Mouse (Mus musculus) kidney, adult 2 months (tissue): ENCODE data around the gene Gck.

Source experiments
- CTCF ChIP-seq: fragments of 200-500 bp; conservative IDR thresholded peaks from 2 replicates; pipeline ENCODE4 v1.5.1; 2011; ENCODE audit warnings: low read depth, mild to moderate bottlenecking, control low read depth, low read length, moderate library complexity, mixed read lengths; ENCODE audit not compliant: insufficient read depth, insufficient read length
- POLR2A ChIP-seq: fragments of 200-500 bp; IDR thresholded peaks from one replicate; pipeline ENCODE4 v1.6.1; 2011; ENCODE audit warnings: low read depth, low read length, control low read depth

DNA sequence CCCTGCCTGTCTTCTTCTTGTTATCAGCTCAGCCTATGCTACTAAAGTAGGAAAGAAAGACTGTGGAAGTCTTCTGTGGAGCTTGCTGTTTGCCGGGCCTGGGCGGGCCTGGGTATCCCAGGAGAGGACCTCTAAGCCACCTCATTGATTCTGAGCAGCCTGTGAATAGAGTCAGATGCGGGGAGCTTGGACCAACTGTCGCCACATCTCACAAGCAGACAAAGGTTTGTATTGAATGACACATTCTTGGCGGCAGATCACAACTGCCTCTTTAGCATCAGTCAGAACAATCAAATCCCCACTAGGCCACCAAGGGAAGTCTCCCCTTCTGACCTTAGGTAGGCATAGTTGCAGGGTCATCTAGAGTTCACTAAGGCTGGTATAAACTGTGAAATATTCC, 62.6 kb downstream of the Gck start:
- no peak for TF ChIP-seq CTCF
- no peak for TF ChIP-seq POLR2A
